Mouse (Mus musculus) embryo, embryonic 11.5 days (tissue): ENCODE data around the gene Fmr1.
"Not testable (repeated sequence)": the region's sequence is repeated elsewhere in the genome, so short reads cannot be mapped to it uniquely, and the experiment has no call there.

ENCODE experiments used
- DNase-seq: peaks from one replicate; pipeline ENCODE4 v3.0.0-alpha.2; 2012; ENCODE audit warnings: low read depth, low spot score

The Fmr1 gene

GRCm38 (mm10) chrX:68678333-68678740 lies at the start of gene Fmr1:
Gene Fmr1 (plus strand): TSS chrX:68678541.
- peak; percentile 84 for DNase-seq

GRCm38 (mm10) chrX:68641603-68642002 lies 36.7 kb upstream of the Fmr1 start:
- DNase-seq: no peak

DNA sequence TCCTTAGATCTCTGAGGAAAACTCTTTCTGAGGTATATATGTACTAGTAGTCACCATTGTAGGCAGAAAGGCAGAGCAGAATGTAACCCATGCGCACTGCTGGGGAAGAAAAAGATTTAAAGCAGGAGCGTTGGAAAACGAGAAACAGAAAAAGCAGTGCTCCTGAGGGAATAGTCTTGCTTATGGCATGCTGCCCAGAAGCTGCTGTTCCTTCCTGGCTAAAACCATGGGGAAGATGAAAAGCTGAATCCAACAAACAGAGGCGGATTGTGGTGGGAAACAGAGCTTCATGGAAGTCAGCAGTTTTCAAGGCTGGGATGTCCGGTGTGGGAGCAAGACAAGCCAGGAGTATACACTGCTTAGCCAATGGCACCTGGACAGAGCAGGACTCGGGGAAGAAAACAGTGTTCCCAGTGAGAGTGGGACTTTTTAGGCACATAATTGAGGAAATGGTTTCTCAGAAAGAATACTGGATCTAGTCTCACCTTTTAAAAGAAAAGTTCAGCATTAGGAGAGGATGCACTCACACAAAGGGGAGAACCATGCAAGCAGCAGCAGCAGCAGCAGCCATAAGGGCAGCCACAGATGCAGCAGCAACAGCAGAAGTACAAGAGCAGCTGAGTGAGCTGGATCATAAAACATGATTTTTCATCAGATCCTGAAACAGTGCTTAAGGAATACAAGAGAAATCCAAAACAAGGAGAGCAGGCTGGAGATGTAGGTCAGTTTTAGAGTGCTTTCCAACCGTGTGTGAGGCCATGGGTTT lies 33.0 kb upstream of the Fmr1 start:
- DNase-seq: no peak

DNA sequence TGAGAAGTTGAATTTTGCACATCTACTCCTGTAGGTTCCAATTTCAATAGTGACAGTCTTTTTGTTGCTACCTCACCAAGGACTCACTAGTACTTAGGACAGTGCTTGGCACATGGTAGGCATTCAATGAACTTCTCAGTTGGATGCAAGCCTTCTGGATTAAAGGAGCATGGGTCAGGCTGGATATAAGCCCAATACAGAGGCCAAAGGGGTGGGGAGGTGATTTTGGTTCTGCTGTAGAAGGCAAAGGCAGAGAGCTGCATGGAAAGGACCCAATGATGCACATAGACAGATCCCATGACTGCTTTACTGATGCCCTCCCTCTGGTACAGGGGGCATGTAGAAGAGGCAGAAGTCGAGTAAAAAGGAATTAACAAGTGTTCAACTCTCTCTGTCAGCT lies 833 bp upstream of the Fmr1 start:
- DNase-seq: no peak

- peak; percentile 16 for DNase-seq
Measured at GRCm38 (mm10) chrX:68678815-68679486, 610 bp downstream of the Fmr1 start.

GRCm38 (mm10) chrX:68684706-68685105 lies 6.4 kb downstream of the Fmr1 start:
- no peak for DNase-seq

- DNase-seq: not testable (repeated sequence)
Measured at GRCm38 (mm10) chrX:68691936-68692335, 13.6 kb downstream of the Fmr1 start.

DNA sequence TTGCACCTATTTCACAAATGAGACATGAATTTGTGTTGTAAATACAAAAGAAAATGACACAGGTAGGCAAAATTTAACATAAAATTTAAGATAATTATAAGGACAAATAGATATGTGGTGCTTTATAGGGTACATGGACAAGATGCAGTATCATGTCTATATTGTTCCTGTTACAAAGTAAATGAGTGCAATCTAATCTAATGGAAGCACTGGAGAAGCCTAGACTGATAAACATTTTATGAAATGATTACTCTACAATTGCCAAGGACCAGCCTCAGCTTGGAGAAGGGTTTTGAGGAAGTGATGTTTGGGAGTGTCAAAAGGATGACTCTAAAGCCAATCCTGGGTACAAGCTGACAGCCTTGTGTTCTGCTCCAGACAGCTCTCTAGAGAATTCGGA lies 58.6 kb downstream of the Fmr1 start:
- no peak for DNase-seq

- DNase-seq: no peak
Measured at GRCm38 (mm10) chrX:68740088-68740487, 61.7 kb downstream of the Fmr1 start.

GRCm38 (mm10) chrX:68761606-68762005 lies 83.3 kb downstream of the Fmr1 start, which contains the start of gene Fmr1nb:
Gene Fmr1nb (plus strand): TSS chrX:68761839.
- no peak for DNase-seq
